Mouse (Mus musculus): ENCODE data around the gene Scmh1. TPM values are rescaled to one million over a fixed set of nuclear protein-coding genes. Genes with fewer than 3 reads are reported as not detected.

Scmh1 gene
- 46.6 and 51.8 TPM in 2 replicates for polyA plus RNA-seq (2015; fragmentation: Nextera tagmentation; extraction: Ambion mirVana)

DNA sequence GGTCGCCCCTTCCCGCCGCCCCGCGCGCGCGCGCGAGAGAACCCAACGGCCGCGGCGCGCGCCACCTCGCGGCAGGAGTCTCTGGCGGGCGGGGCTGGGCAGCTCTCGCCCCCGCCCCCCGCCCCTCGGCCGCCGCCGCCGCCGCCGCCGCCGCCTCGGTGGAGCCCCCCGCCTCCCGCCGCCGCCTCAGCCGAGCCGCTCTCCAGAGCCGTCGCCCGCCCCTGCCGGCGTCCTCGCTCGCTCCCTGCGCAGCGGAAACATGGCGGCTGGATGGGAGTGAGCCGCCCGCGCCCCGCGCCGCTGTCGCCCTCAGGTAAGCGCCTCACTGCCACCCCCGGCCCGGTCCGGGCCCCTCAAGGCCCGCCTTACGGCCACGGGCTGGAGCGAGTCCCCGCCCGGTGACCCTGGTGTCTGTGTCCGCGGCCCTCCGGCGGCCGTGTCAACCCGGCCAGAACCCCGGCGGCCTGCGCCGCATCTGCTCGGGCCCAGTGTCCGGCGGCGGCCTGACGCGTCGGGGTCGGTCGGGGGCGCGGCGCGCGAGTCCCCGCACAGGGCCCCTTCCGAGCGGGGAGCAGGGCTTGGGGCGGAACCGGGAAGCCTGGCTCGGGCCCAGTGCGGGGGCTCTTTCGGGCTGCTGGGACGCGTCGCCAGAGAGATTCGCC lies at the start of gene Scmh1:
TSS of gene Scmh1 (plus strand) at position 138 of the 662 bp plus-strand sequence.
- peak within 1 kb of the TSS; percentile 93 for H3K9ac ChIP-seq
- WGBS = under 1% methylated on average over 68 of the region's 102 CpGs
- ATAC-seq (ENCODE audit: insufficient number of reproducible peaks, low FRiP score, low TSS enrichment, low read depth) = peak; percentile 84
- no peaks in the 10 kb centered on the region for H3K27me3 ChIP-seq
- H3K4me2 ChIP-seq (replicated peaks) = peak within 1 kb of the TSS; percentile 56
- no peaks in the 10 kb centered on the region for H3K9me3 ChIP-seq (replicated peaks)
- H3K27ac ChIP-seq (replicated peaks) = peak within 1 kb of the TSS; percentile 95
- H3K36me3 ChIP-seq = no peaks in the 10 kb centered on the region
- H3K4me1 ChIP-seq = peaks cover 20% of the 10 kb centered on the region
- H3K4me3 ChIP-seq (replicated peaks) = peak within 1 kb of the TSS; percentile 98

DNA sequence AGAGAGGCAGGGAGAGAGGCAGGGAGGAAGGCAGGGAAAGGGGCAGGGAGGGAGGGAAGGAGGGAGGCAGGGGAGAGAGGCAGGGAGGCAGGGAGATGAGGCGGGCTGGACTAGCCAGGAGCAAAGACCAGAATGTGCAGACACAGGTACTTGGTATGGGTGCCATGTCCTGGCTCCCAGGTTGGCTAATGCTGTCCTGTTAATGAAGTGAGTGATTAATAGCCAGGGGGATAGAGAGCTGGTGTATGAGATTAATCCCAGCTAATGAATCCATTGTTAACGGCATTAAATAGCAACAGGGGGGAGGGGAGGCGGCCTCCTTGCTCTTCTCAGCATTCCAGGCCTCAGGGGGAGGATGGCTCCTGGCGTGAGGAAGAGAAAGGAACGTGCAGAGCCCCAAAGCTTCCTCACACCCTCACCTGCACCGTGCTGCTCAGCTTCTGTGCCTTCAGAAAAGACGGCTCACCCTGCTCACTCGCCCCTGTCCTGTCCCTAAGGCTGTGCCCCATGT lies 45.0 kb upstream of the Scmh1 start:
- H3K27ac ChIP-seq (replicated peaks) = no peak overlapping the region
- H3K4me3 ChIP-seq (replicated peaks) = no peak overlapping the region
- H3K27me3 ChIP-seq = peaks cover 16% of the 10 kb centered on the region
- no peak overlapping the region for H3K9ac ChIP-seq
- ATAC-seq (ENCODE audit: insufficient number of reproducible peaks, low FRiP score, low TSS enrichment, low read depth) = no peak
- H3K9me3 ChIP-seq (replicated peaks) = no peaks in the 10 kb centered on the region
- H3K36me3 ChIP-seq = no peaks in the 10 kb centered on the region
- WGBS = 6% methylated on average over 8 of the region's 8 CpGs
- H3K4me2 ChIP-seq (replicated peaks) = no peak overlapping the region
- no peaks in the 10 kb centered on the region for H3K4me1 ChIP-seq

DNA sequence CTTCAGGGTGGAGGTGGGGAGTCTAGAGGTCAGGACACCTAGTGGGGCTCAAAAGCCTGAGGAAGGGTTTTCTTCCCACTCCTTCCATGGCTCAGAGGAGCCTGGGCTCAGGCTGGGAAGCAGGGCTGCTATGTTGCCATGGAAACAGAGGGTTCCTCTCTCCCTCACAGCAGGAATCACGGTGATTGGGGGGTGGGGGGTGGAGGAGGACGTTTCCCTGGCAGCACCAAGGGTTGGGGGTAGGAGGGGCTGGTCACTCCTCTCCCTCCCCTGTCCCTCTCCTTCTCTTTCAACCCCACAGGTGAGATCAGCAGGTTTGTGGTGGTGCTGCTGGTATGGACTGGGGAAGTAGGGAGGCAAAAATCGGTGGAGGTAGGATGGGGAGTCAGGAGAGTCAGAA lies 40.4 kb upstream of the Scmh1 start:
- H3K9me3 ChIP-seq (replicated peaks) = no peaks in the 10 kb centered on the region
- no peaks in the 10 kb centered on the region for H3K36me3 ChIP-seq
- 0% methylated on average over 3 of the region's 3 CpGs for WGBS
- no peak overlapping the region for H3K9ac ChIP-seq
- no peak overlapping the region for H3K27ac ChIP-seq (replicated peaks)
- ATAC-seq (ENCODE audit: insufficient number of reproducible peaks, low FRiP score, low TSS enrichment, low read depth) = no peak
- peaks cover 5% of the 10 kb centered on the region for H3K4me1 ChIP-seq
- no peak overlapping the region for H3K4me3 ChIP-seq (replicated peaks)
- no peak overlapping the region for H3K4me2 ChIP-seq (replicated peaks)
- H3K27me3 ChIP-seq = peaks cover 16% of the 10 kb centered on the region

DNA sequence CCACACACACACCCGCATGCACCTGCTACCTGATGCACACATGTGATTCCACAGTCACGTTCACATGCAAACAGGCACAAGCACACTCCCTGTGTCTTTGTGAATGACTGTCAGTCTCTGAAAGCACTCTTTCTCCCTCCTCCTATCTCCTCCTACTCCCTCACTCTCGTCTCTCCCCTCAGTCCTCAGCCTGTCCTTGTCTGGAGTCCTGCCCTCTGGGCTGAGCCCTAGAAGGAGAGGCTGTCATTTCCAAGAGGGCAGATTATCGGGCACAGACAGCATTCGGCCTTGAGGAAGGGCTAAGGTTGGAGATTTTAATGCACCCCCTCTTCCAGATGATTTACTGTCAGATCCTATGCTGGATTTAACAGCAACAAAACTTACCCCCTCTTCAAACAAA lies 39.6 kb upstream of the Scmh1 start:
- H3K4me2 ChIP-seq (replicated peaks) = no peak overlapping the region
- H3K27me3 ChIP-seq = peaks cover 11% of the 10 kb centered on the region
- peaks cover 11% of the 10 kb centered on the region for H3K4me1 ChIP-seq
- H3K4me3 ChIP-seq (replicated peaks) = no peak overlapping the region
- H3K36me3 ChIP-seq = no peaks in the 10 kb centered on the region
- H3K27ac ChIP-seq (replicated peaks) = no peak overlapping the region
- WGBS = 22% methylated on average over 5 of the region's 5 CpGs
- no peak overlapping the region for H3K9ac ChIP-seq
- no peaks in the 10 kb centered on the region for H3K9me3 ChIP-seq (replicated peaks)
- no peak for ATAC-seq (ENCODE audit: insufficient number of reproducible peaks, low FRiP score, low TSS enrichment, low read depth)

DNA sequence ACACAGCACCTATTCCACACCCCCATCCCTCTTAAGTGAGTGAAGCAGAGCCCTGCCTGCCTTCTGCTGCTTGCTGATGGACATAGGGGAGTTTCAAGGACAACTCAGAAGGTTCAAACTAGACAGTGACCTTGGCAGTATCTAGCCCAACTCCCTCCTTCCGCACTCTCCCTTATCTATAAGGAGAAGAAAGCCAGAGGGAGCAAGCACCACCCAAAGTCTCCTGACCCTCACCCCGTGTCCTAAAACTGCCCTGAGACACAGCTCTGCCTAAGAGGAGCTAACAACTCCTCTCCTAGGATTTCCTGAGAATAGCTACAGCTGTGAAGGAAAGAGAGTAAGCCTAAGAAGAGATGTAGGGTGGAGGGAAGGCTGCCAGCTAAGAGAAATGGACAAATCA lies 37.0 kb upstream of the Scmh1 start:
- no peaks in the 10 kb centered on the region for H3K36me3 ChIP-seq
- peaks cover 8% of the 10 kb centered on the region for H3K27me3 ChIP-seq
- no peak overlapping the region for H3K27ac ChIP-seq (replicated peaks)
- H3K4me1 ChIP-seq = peaks cover 11% of the 10 kb centered on the region
- H3K4me3 ChIP-seq (replicated peaks) = no peak overlapping the region
- 93% methylated on average over 2 of the region's 2 CpGs for WGBS
- no peak overlapping the region for H3K4me2 ChIP-seq (replicated peaks)
- no peak overlapping the region for H3K9ac ChIP-seq
- no peaks in the 10 kb centered on the region for H3K9me3 ChIP-seq (replicated peaks)
- ATAC-seq (ENCODE audit: insufficient number of reproducible peaks, low FRiP score, low TSS enrichment, low read depth) = no peak

DNA sequence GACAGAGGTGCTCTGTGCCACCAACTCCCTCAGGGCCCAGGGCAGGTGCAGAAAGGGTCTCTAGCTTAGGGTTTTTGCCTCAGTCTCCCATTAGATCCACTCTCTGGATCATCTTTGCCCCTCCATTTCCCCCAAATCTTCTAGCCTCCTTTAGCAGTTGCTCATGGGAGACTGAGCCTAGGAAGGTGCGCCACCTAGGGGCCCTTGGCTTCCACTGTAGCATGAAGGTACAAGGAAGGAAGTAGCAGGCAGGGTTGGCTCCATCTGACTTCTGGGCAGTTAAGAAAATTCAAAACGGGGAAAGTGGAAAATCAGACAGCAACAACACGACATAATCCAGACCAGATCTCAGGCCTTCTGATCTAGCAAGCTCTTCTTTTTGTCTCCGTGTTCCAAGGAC lies 36.4 kb upstream of the Scmh1 start:
- no peaks in the 10 kb centered on the region for H3K9me3 ChIP-seq (replicated peaks)
- no peak overlapping the region for H3K27ac ChIP-seq (replicated peaks)
- H3K36me3 ChIP-seq = no peaks in the 10 kb centered on the region
- no peak overlapping the region for H3K9ac ChIP-seq
- 8% methylated on average over 4 of the region's 4 CpGs for WGBS
- H3K27me3 ChIP-seq = peaks cover 8% of the 10 kb centered on the region
- H3K4me3 ChIP-seq (replicated peaks) = no peak overlapping the region
- peaks cover 14% of the 10 kb centered on the region for H3K4me1 ChIP-seq
- no peak for ATAC-seq (ENCODE audit: insufficient number of reproducible peaks, low FRiP score, low TSS enrichment, low read depth)
- no peak overlapping the region for H3K4me2 ChIP-seq (replicated peaks)

DNA sequence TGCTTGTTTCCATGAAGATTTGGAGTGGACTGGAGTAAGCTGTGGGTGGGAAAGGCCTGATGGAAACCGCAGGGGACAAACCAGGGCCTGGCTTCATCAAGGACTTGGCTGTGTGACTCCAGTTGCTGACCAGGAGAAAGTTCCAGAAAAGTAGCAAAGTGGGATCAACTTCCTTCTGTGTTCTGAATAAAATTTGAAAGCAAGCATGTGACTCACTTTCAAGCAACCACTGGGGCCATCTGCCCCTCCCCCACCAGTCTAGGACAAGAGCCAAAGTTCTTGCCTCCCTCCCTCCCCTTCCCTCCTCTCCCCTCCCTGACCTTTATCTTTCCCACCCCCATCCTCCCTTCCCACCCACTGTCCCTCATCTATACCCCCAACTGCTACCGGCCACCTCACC lies 35.9 kb upstream of the Scmh1 start:
- no peak overlapping the region for H3K4me3 ChIP-seq (replicated peaks)
- no peak for ATAC-seq (ENCODE audit: insufficient number of reproducible peaks, low FRiP score, low TSS enrichment, low read depth)

DNA sequence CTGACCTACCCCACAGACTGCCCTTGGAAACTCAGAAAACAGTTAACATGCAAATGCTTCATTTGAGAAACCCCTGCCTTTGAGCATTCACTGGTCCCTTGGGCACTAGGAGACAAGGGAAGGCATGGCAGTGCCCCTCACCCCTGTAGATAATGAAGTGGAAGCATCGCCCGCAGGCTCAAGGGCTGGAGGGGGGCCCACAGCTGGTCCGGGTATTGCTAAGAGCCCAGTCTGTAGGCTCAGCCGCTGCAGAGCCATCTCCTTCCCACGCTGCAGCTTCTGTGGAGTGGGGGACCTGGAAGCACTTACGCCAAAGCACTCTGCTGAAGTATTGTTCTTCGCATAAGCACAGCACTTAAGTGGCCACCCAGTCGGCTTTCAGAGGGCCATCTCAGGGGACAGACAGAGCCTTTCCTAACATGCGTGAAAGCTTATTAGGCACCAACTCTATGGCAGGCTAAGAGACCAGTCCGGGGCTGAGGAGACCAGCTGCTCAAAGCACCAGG lies 35.2 kb upstream of the Scmh1 start:
- H3K27me3 ChIP-seq = no peaks in the 10 kb centered on the region; the same call in 1 of the 2 replicates
- no peaks in the 10 kb centered on the region for H3K9me3 ChIP-seq (replicated peaks)
- no peak for ATAC-seq (ENCODE audit: insufficient number of reproducible peaks, low FRiP score, low TSS enrichment, low read depth)
- H3K4me2 ChIP-seq (replicated peaks) = peak overlapping the region; percentile 19; the same call in 1 of the 2 replicates
- no peak overlapping the region for H3K4me3 ChIP-seq (replicated peaks)
- no peaks in the 10 kb centered on the region for H3K36me3 ChIP-seq
- H3K4me1 ChIP-seq = peaks cover 14% of the 10 kb centered on the region
- H3K27ac ChIP-seq (replicated peaks) = no peak overlapping the region
- WGBS = 12% methylated on average over 10 of the region's 10 CpGs
- no peak overlapping the region for H3K9ac ChIP-seq

More for the DNA sequence above, 35.9 kb upstream of the Scmh1 start:
- H3K27ac ChIP-seq (replicated peaks) = no peak overlapping the region
- H3K36me3 ChIP-seq = no peaks in the 10 kb centered on the region
- H3K4me2 ChIP-seq (replicated peaks) = no peak overlapping the region
- H3K9ac ChIP-seq = no peak overlapping the region
- peaks cover 14% of the 10 kb centered on the region for H3K4me1 ChIP-seq
- H3K9me3 ChIP-seq (replicated peaks) = no peaks in the 10 kb centered on the region
- H3K27me3 ChIP-seq = peaks cover 7% of the 10 kb centered on the region; the same call in 1 of the 2 replicates
- 34% methylated on average over 2 of the region's 2 CpGs for whole genome bisulfite sequencing

DNA sequence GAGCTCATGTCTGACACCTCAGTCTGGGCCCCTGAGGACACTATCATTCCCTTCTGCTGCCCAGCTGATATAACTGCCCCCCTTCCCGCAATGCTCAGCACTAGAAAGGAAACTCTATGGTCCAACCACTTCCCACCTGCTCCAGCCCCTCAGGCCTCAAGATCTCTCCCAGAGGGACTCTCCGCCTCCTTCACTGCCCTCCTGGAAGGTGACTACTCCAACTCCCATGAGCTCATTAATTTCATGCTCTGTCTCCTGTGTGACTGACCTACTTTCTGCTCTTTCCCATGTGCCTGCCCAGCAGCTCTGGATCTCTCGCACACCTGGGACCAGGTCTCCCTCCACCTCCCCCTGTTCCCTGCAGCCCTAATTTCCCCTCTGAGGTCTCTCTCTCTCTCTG lies 32.2 kb upstream of the Scmh1 start:
- H3K27ac ChIP-seq (replicated peaks) = no peak overlapping the region
- H3K9me3 ChIP-seq (replicated peaks) = no peaks in the 10 kb centered on the region
- peaks cover 14% of the 10 kb centered on the region for H3K4me1 ChIP-seq
- H3K4me2 ChIP-seq (replicated peaks) = no peak overlapping the region
- H3K4me3 ChIP-seq (replicated peaks) = no peak overlapping the region
- 71% methylated on average over 3 of the region's 3 CpGs for WGBS
- H3K9ac ChIP-seq = no peak overlapping the region
- ATAC-seq (ENCODE audit: insufficient number of reproducible peaks, low FRiP score, low TSS enrichment, low read depth) = no peak
- no peaks in the 10 kb centered on the region for H3K27me3 ChIP-seq
- no peaks in the 10 kb centered on the region for H3K36me3 ChIP-seq

DNA sequence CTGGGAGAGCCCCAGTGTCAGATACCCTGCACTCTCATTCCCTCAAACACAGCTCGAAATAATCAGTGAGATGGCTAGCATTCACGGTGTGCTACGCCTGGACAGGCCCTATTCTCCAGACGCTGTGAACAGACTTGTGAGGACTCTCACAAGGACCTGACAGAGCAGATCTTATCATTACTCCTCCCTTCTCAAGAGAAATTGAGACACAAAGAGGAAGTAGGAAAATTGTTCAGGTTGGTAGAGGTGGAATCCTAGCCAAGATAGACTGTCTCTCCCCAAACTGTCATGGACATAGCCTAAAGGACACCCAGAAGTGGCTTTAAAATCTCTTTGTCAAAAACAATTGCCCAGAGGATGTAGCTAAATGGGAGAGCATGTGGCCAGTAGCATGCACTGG lies 31.3 kb upstream of the Scmh1 start:
- 0 out of 2 replicates have a peak, but pooled peaks cover 7% of the 10 kb centered on the region for H3K27me3 ChIP-seq
- WGBS = 23% methylated on average over 4 of the region's 4 CpGs
- no peaks in the 10 kb centered on the region for H3K36me3 ChIP-seq
- no peak overlapping the region for H3K27ac ChIP-seq (replicated peaks)
- peaks cover 14% of the 10 kb centered on the region for H3K4me1 ChIP-seq
- no peak for ATAC-seq (ENCODE audit: insufficient number of reproducible peaks, low FRiP score, low TSS enrichment, low read depth)
- H3K9me3 ChIP-seq (replicated peaks) = no peaks in the 10 kb centered on the region
- H3K4me3 ChIP-seq (replicated peaks) = no peak overlapping the region
- no peak overlapping the region for H3K9ac ChIP-seq
- H3K4me2 ChIP-seq (replicated peaks) = no peak overlapping the region

DNA sequence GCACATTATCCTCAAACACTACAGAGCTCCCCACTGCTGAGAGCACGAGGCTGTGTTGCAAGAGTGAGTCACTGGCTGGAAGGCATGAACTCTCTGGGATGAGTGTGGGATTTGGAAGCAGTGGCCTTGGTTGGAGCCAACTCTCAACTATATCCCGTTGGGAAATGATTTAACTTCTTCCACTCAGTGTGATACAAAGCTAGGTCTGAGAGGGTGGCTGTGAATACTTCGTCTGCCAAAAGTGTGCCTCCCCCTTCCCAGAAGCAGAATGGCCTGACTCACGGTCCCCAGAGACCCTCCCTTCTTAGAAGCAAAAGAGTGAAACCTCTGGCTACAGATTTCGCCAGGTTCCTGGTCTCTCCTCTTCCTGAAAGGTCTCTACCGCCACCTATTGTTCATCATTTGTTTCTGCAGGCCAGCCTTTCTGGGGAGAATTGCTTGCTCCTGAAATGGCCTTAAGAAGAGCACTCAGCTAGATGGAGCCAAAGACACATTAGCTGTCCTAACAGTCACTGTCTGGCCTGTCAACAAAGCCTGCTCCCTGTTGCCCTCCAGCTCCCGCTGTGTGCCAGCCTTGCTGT lies 24.2 kb upstream of the Scmh1 start:
- Histone ChIP-seq H3K27ac (replicated peaks) (no peak overlapping the region), H3K27me3 (0 out of 2 replicates have a peak, but pooled peaks cover 7% of the 10 kb centered on the region), H3K4me2 (replicated peaks) (peak overlapping the region; percentile 32), H3K4me3 (replicated peaks) (no peak overlapping the region; the same call in 1 of the 2 replicates), H3K36me3 (no peaks in the 10 kb centered on the region), H3K4me1 (peaks cover 10% of the 10 kb centered on the region), H3K9ac (no peak overlapping the region), H3K9me3 (replicated peaks) (no peaks in the 10 kb centered on the region)
- 5% methylated on average over 7 of the region's 7 CpGs for WGBS
- peak; percentile 78 for ATAC-seq (ENCODE audit: insufficient number of reproducible peaks, low FRiP score, low TSS enrichment, low read depth)
